Mouse (Mus musculus) heart, postnatal 0 days (tissue): ENCODE measurements around the gene Card10.

Experiments used
- CTCF ChIP-seq: IDR thresholded peaks from 2 replicates; pipeline ENCODE4 v1.5.1; 2016; ENCODE audit warnings: antibody characterized with exemption, control low read depth, low read depth
- EP300 ChIP-seq: IDR thresholded peaks from 2 replicates; pipeline ENCODE4 v1.6.1; 2016; ENCODE audit warnings: antibody characterized with exemption, low read depth

DNA sequence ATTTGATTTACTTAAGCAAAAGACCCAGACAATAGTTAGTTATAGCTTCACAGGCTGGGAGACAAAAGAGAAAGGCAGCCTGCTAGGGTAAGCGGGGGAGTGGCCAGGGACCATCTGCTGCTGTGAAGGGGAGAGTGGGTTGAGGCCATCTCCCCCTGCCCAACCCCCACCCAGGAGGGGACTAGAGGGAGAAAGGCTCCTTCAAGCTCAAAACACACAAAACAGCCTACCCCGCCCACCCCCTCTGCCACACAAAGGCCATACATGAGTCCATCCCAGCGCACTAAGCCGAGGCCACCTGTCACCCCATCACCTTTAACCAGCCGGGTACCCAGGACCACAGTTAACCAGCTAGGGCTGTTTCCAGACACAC, 31.9 kb downstream of the Card10 start:
- TF ChIP-seq CTCF (no peak), EP300 (no peak)
